Mouse (Mus musculus) liver, embryonic 16.5 days (tissue): ENCODE measurements at regions not wholly inside any gene's neighbourhood (a gene's known extent, or its start where the extent isn't known, plus 50 kb on each side); places are given as distances from the start of the nearest gene placed in this dataset.

Source experiments
- ATAC-seq: fragments of 200-750 bp; cut with Nextera tagmentation; 2 replicates; pipeline ENCODE4 v1.8.0; 2017; ENCODE audit warnings: low read depth, mild to moderate bottlenecking, moderate number of reproducible peaks, moderate library complexity
- H3K27ac ChIP-seq: fragments of 300-500 bp; sonication (generic); 2 replicates; pipeline ENCODE4 v1.5.1; 2014; ENCODE audit warnings: mild to moderate bottlenecking, low read length
- H3K27me3 ChIP-seq: fragments of 300-500 bp; sonication (generic); 2 replicates; pipeline ENCODE4 v1.6.1; 2014; ENCODE audit warnings: low read depth, low read length, mixed read lengths; ENCODE audit not compliant: control insufficient read depth, insufficient read depth
- H3K36me3 ChIP-seq: fragments of 300-500 bp; sonication (generic); 2 replicates; pipeline ENCODE4 v1.6.1; 2014; ENCODE audit warnings: mild to moderate bottlenecking; ENCODE audit not compliant: control insufficient read depth, insufficient read depth
- H3K4me1 ChIP-seq: fragments of 300-500 bp; sonication (generic); 2 replicates; pipeline ENCODE4 v1.6.1; 2014; ENCODE audit warnings: low read depth, low read length, mixed read lengths; ENCODE audit not compliant: control insufficient read depth
- H3K4me2 ChIP-seq: fragments of 300-500 bp; sonication (generic); 2 replicates; pipeline ENCODE4 v1.6.1; 2014; ENCODE audit warnings: low read depth, low read length, mixed read lengths
- H3K4me3 ChIP-seq: fragments of 300-500 bp; sonication (generic); 2 replicates; pipeline ENCODE4 v1.5.1; 2014; ENCODE audit warnings: low read depth, mild to moderate bottlenecking, low read length
- H3K9ac ChIP-seq: fragments of 300-500 bp; sonication (generic); 2 replicates; pipeline ENCODE4 v1.6.1; 2014; ENCODE audit warnings: low read depth, low read length
- H3K9me3 ChIP-seq: fragments of 300-500 bp; sonication (generic); replicated peaks from 2 replicates; pipeline ENCODE4 v1.6.1; 2016; ENCODE audit warnings: low read length; ENCODE audit not compliant: control insufficient read depth
- WGBS: fragments of 180-500 bp; shearing (Covaris S2); extraction: QIAGEN DNeasy Blood & Tissue Kit; methylation state at CpG from one replicate; pipeline ENCODE4 v1.1.7; 2014; ENCODE audit not compliant: insufficient replicate concordance; 5-methylcytosine and 5-hydroxymethylcytosine counted together

DNA sequence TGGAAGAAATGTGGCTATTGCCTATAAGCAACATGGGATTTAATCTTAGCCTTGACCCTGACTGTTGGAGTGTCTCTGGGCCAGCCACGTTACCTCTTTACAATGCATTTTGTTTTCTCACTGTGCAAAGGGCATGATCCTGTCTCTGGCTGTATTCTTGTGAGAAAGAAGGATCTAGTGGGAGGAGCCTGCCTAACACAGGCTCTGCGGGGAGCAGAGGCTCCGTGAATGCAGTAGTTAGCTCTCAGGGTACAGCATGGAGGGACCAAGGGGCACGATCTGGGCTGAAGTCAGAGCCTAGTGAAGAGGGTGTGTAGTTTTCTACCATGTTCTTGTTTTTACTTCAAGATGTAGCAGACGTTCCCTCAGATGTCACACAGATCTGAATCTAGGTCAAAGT, 395.8 kb upstream of the Fam92a start:
- ATAC-seq = no peak
- H3K27me3 ChIP-seq = no peaks in the 10 kb centered on the region
- H3K4me1 ChIP-seq = no peaks in the 10 kb centered on the region
- no peak overlapping the region for H3K9ac ChIP-seq
- H3K27ac ChIP-seq = no peak overlapping the region
- no peaks in the 10 kb centered on the region for H3K9me3 ChIP-seq
- no peaks in the 10 kb centered on the region for H3K36me3 ChIP-seq
- no peak overlapping the region for H3K4me2 ChIP-seq
- H3K4me3 ChIP-seq = no peak overlapping the region
- 37% methylated on average over 5 of the region's 5 CpGs for WGBS

DNA sequence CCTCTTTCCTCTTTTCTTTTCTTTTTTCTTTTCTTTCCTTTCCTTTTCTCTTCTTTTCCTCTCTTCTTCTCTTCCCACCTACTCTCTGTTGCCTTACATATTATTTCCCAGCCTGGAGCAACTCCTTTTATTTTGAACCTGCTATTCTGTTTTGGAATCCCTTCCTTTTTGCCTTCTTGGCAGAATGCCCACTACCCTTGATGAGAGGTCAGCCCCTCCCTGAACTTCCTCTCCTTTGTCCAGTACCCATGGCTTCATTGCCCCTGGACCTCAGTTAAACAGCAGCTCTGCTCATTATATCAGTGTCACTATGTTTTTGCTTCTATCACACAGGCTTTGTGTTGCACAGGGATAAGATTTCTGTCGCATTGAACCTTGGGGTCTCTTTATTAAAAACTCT, 391.2 kb upstream of the Fam92a start:
- no peaks in the 10 kb centered on the region for H3K36me3 ChIP-seq
- no peaks in the 10 kb centered on the region for H3K4me1 ChIP-seq
- H3K9ac ChIP-seq = no peak overlapping the region
- no peak overlapping the region for H3K4me2 ChIP-seq
- H3K27me3 ChIP-seq = no peaks in the 10 kb centered on the region
- H3K4me3 ChIP-seq = no peak overlapping the region
- no peak for ATAC-seq
- H3K9me3 ChIP-seq = no peaks in the 10 kb centered on the region
- no peak overlapping the region for H3K27ac ChIP-seq
- WGBS = 53% methylated on average over 1 of the region's 1 CpGs

DNA sequence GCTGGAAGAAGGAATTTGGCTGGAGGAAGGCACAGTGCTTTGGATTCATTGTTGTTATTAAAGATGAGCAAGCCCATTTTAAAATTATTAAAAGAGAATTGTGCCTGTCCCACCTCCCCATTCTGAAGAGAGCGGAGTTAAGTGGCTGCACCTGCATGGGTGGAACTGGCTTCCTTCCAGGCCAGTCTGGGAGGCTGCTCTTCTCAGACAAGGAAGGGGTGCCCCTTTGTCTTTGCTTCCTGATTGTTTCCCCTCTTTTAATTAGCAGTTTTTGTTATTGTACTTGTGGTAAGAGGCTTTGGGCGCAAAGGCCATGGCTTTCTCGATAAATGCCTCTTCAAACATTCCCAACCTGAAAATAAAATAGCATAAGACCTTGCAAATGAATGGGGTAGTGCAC, 388.7 kb upstream of the Fam92a start:
- no peak for ATAC-seq
- no peaks in the 10 kb centered on the region for H3K27me3 ChIP-seq
- no peak overlapping the region for H3K9ac ChIP-seq
- no peak overlapping the region for H3K4me2 ChIP-seq
- H3K9me3 ChIP-seq = no peaks in the 10 kb centered on the region
- no peaks in the 10 kb centered on the region for H3K36me3 ChIP-seq
- no peak overlapping the region for H3K4me3 ChIP-seq
- no peaks in the 10 kb centered on the region for H3K4me1 ChIP-seq
- H3K27ac ChIP-seq = no peak overlapping the region
- 46% methylated on average over 3 of the region's 3 CpGs for WGBS

DNA sequence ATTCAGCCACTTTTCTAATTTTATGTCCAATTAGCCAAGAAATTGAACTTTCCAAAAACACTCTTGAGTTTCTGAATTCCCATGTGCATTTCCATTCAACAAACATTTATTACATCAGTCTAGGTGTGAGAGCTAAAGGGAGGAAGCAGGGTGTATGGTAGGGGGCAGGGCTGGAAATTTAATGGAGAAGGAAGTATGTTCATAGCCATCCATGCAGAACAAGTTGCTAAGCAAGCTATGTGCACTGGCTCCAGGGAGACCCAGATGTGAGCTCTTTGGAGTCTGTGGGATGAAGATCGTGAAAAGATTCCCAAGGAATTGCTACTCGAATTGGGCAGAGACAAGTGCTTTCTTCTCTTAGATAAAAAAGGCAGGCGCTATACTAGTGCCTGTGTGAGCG, 388.2 kb upstream of the Fam92a start:
- 77% methylated on average over 4 of the region's 4 CpGs for WGBS
- no peak overlapping the region for H3K27ac ChIP-seq

DNA sequence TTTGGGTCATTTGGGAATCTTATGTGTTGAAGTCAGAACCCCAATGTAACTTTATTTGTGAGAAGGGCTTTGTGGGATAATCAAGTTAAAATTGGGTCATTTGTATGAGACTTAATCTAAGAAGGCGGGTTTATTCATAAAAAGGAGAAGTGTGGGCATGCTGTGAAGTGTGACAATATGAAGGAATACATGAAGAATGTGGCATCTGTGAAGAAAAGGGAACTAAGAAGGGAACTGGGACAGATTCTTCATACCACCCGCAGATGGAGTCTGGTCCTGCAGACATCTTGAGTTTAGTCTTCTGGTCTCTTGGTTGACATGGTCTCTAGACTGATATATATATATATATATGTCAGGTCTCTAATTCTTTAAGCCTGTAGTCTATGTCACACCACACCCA, 385.3 kb upstream of the Fam92a start:
- no peaks in the 10 kb centered on the region for H3K27me3 ChIP-seq
- no peak overlapping the region for H3K4me2 ChIP-seq
- no peaks in the 10 kb centered on the region for H3K36me3 ChIP-seq
- no peak overlapping the region for H3K27ac ChIP-seq
- no peaks in the 10 kb centered on the region for H3K4me1 ChIP-seq
- H3K4me3 ChIP-seq = no peak overlapping the region
- H3K9me3 ChIP-seq = no peaks in the 10 kb centered on the region
- no peak overlapping the region for H3K9ac ChIP-seq
- ATAC-seq = no peak
- 22% methylated on average over 2 of the region's 2 CpGs for WGBS

More for the DNA sequence above, 388.2 kb upstream of the Fam92a start:
- Histone ChIP-seq H3K4me3 (no peak overlapping the region), H3K4me2 (no peak overlapping the region), H3K9ac (no peak overlapping the region), H3K4me1 (no peaks in the 10 kb centered on the region), H3K36me3 (no peaks in the 10 kb centered on the region), H3K9me3 (no peaks in the 10 kb centered on the region), H3K27me3 (no peaks in the 10 kb centered on the region)
- no peak for ATAC-seq

DNA sequence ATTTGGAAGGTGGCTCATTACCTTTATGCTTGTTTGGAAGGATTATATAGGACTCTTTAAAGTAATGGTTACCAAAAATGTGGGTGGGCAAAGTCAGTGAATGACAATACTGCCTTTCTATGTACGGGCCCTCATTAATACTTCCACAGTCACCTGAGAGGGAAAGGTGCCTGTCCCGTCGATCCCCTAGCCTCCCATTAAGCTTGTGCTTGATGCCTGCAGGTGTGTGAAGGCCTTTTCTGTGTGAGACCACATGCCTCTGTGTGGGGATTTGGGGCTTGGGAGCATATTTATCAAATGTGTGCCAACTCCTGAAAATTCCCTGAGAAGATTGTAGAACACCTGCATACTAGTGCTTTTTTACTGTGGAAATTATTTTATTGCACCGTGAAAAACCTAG, 377.4 kb upstream of the Fam92a start:
- H3K27ac ChIP-seq = no peak overlapping the region
- H3K4me1 ChIP-seq = no peaks in the 10 kb centered on the region
- no peaks in the 10 kb centered on the region for H3K27me3 ChIP-seq
- H3K4me2 ChIP-seq = no peak overlapping the region
- WGBS = 79% methylated on average over 4 of the region's 4 CpGs
- no peak overlapping the region for H3K4me3 ChIP-seq
- no peaks in the 10 kb centered on the region for H3K9me3 ChIP-seq
- ATAC-seq = no peak
- H3K9ac ChIP-seq = no peak overlapping the region
- H3K36me3 ChIP-seq = no peaks in the 10 kb centered on the region

DNA sequence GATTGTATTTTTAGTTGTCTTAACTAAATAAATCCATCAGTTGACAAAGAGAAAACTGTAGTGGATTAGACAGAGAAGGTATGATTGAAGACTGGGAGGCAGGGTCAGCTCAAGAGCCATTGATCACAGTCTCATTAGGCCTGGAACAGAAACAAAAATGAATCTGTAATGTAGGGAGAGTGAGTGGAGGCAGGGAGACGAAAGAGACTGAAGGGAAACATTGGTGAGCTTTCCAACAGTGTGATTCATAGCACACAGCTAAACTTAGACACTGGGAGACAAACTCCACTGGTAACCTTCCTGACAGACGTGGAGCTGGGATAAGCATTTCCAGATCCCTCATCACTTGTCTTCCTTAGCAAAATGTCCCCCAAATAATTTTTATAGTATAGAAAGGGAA, 372.1 kb upstream of the Fam92a start:
- no peak for ATAC-seq
- no peak overlapping the region for H3K9ac ChIP-seq
- no peaks in the 10 kb centered on the region for H3K4me1 ChIP-seq
- 38% methylated on average over 2 of the region's 2 CpGs for WGBS
- no peaks in the 10 kb centered on the region for H3K27me3 ChIP-seq
- H3K9me3 ChIP-seq = no peaks in the 10 kb centered on the region
- H3K4me2 ChIP-seq = no peak overlapping the region
- H3K27ac ChIP-seq = no peak overlapping the region
- H3K36me3 ChIP-seq = no peaks in the 10 kb centered on the region
- no peak overlapping the region for H3K4me3 ChIP-seq

DNA sequence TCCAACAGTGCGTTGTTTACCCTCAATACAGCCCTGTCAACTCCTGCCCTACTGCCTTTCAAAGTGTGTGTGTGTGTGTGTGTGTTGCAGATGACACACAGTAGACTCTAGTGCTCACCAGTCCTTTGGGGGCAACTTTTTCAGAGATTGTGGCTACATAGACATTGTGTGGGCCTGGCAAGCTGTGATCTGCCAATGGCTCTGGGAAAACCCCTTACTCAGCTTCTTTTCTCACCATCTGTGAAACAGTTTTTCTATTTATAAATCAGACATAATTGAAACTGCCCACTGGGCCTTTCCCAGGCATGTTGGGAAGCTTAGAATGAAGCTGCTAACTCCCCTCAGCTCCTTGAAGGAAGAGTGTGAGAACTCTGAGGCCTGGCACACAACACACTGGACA, 369.7 kb upstream of the Fam92a start:
- ATAC-seq = no peak

DNA sequence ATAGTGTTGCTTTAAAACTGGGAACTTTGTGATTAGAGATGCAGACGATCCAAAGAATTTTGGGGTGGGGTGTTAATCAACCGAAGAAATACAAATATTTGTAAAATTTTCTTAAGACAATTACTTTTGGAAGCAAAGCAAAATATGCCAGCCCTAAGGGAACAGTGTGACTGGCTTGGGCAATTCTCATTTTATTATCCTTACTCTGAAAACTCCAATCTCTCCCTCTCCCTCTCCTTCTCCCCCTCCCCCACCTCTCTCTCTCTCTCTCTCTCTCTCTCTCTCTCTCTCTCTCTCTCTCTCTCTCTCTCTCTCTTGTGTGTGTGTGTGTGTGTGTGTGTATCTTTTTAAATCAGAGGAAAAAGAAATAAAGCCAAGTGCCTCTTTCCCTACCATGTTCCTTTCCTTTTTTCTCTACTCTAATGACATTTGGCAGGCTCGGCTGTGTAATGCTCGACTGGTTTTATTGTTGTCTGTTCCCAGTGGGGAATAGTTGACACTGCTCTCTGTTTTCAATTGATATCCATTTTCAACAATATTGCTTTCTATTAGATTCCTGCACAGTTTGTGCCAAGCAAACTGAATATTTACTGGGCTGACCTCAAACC, 367.5 kb upstream of the Fam92a start:
- WGBS = 55% methylated on average over 4 of the region's 4 CpGs
- Histone ChIP-seq H3K4me1 (no peaks in the 10 kb centered on the region), H3K36me3 (no peaks in the 10 kb centered on the region), H3K9me3 (no peaks in the 10 kb centered on the region), H3K27ac (no peak overlapping the region), H3K9ac (no peak overlapping the region), H3K4me2 (no peak overlapping the region), H3K27me3 (no peaks in the 10 kb centered on the region), H3K4me3 (no peak overlapping the region)
- no peak for ATAC-seq

More for the DNA sequence above, 369.7 kb upstream of the Fam92a start:
- no peak overlapping the region for H3K27ac ChIP-seq
- H3K9me3 ChIP-seq = no peaks in the 10 kb centered on the region
- H3K4me2 ChIP-seq = no peak overlapping the region
- no peak overlapping the region for H3K9ac ChIP-seq
- no peaks in the 10 kb centered on the region for H3K27me3 ChIP-seq
- H3K4me1 ChIP-seq = no peaks in the 10 kb centered on the region
- 67% methylated on average over 1 of the region's 1 CpGs for WGBS
- no peak overlapping the region for H3K4me3 ChIP-seq
- H3K36me3 ChIP-seq = no peaks in the 10 kb centered on the region
